Mouse (Mus musculus) lung, postnatal 0 days (tissue): ENCODE data around the gene Trem1.

Experiments used
- CTCF ChIP-seq: IDR thresholded peaks from 2 replicates; pipeline ENCODE4 v1.5.1; 2016; ENCODE audit warnings: antibody characterized with exemption, mild to moderate bottlenecking
- EP300 ChIP-seq: IDR thresholded peaks from 2 replicates; pipeline ENCODE4 v1.6.1; 2016; ENCODE audit warnings: antibody characterized with exemption, mild to moderate bottlenecking, control low read depth

DNA sequence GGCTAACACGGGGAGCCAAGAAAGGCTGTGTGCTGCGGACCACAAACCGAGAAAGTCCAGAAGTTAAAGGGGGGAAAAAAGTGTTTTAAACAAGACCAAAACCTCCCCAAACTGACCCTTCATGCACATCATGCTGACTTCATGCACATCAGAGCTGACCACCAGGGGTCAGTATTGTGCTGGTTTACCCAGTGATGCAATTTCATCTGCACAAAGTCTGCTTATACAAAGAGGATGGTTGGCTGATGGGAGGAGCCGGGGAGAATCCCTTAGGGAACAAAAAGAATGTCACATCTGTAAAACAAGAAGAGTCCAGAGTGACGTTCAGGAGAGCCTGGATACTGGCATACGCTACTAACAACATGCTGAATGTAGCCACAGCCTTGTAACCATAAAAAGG, 42.3 kb downstream of the Trem1 start:
- TF ChIP-seq CTCF (peak; percentile 91), EP300 (no peak)
